Mouse (Mus musculus) monocyte, adult 5-6 weeks (primary cell): ENCODE data around the gene H3f3b. TPM values are rescaled to one million over a fixed set of nuclear protein-coding genes. Genes with fewer than 3 reads are reported as not detected.

Source experiments
- ATAC-seq: fragments of 153-309, 156-312 bp; replicated peaks from 2 replicates; pipeline ENCODE4 v1.8.0; 2017; ENCODE audit warnings: mild to moderate bottlenecking; ENCODE audit not compliant: low TSS enrichment, insufficient number of reproducible peaks, severe bottlenecking, poor library complexity, low FRiP score
- total RNA-seq: library from RNA; stranded (forward); fragments of 200-1000, 200-491, 200-594 nt; gene quantifications from 3 replicates; pipeline ENCODE4 v1.2.3, GENCODE M21; 2017

H3f3b gene
- total RNA-seq, 1 experiment from 2014 or later: 2,118 TPM

GRCm38 (mm10) chr11:116053510-116054229, 25.9 kb upstream of the H3f3b start:
- ATAC-seq: no peak

- no peak for ATAC-seq
These were observed 22.4 kb upstream of the H3f3b start for GRCm38 (mm10) chr11:116050196-116050595.

GRCm38 (mm10) chr11:116049610-116050009, 21.8 kb upstream of the H3f3b start:
- no peak for ATAC-seq

GRCm38 (mm10) chr11:116045173-116045572, 17.4 kb upstream of the H3f3b start:
- no peak for ATAC-seq

- ATAC-seq: no peak
These were observed 15.5 kb upstream of the H3f3b start for GRCm38 (mm10) chr11:116043286-116043685.

- ATAC-seq: no peak
These were observed 14.8 kb upstream of the H3f3b start for GRCm38 (mm10) chr11:116042372-116043138.

GRCm38 (mm10) chr11:116041833-116042232, 14.1 kb upstream of the H3f3b start:
- no peak for ATAC-seq

GRCm38 (mm10) chr11:116040593-116040992, 12.8 kb upstream of the H3f3b start:
- no peak for ATAC-seq

GRCm38 (mm10) chr11:116037826-116038225, 10.1 kb upstream of the H3f3b start:
- ATAC-seq: no peak

- no peak for ATAC-seq
These were observed 8.9 kb upstream of the H3f3b start for GRCm38 (mm10) chr11:116036671-116037070.

GRCm38 (mm10) chr11:116034584-116034983, 6.8 kb upstream of the H3f3b start:
- no peak for ATAC-seq

- ATAC-seq: peak; percentile 52
These were observed 3.4 kb upstream of the H3f3b start for GRCm38 (mm10) chr11:116030898-116031845.

GRCm38 (mm10) chr11:116030088-116030897, 2.5 kb upstream of the H3f3b start, which contains the start of gene Unk:
Unk (plus strand) TSS chr11:116030322.
- ATAC-seq: peak; percentile 85

- no peak for ATAC-seq
These were observed 1.5 kb upstream of the H3f3b start for GRCm38 (mm10) chr11:116029086-116029865.

GRCm38 (mm10) chr11:116028177-116028865, 559 bp upstream of the H3f3b start:
- no peak for ATAC-seq

- no peak for ATAC-seq
These were observed 2.5 kb downstream of the H3f3b start for GRCm38 (mm10) chr11:116025056-116025845.
